Mouse (Mus musculus) frontal cortex, postnatal 36 days (tissue): ENCODE measurements around the gene Olfr720.

Experiments used
- DNase-seq, 2 experiments: peaks; one replicate each; pipeline ENCODE4 v3.0.0; 2022; ENCODE audit warnings: low spot score in 2 of 2

The Olfr720 gene

DNA sequence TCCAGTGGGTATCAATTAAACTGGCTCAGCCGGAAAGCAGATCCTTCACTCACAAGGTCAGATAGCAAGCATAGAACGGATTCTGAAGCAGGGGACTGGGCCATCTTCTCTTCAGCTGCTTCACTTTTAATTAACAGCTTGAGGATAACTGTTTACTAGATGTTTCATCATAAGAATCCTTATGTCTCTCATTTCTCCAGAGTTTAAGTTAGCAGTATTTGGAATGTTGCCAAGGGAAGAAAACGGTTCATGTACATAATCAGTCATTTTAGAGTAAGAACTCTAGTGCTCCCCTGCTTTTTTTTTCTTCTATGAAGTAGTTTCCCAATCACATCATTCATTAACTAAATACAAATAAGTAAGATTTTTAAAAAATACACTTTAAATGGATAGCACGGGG lies at the start of gene Olfr720:
Gene Olfr720 (minus strand): TSS at position 101 of the 400 bp plus-strand sequence.
- DNase-seq: no peak
